Mouse (Mus musculus) G1E (cell line): ENCODE measurements around the gene Psma4. TPM values are rescaled to one million over a fixed set of nuclear protein-coding genes. Genes with fewer than 3 reads are reported as not detected.

Source experiments
- ATAC-seq: 2 replicates; pipeline ENCODE4 v1.8.0; 2016; ENCODE audit warnings: mild to moderate bottlenecking; ENCODE audit not compliant: insufficient number of reproducible peaks, poor library complexity, low FRiP score, severe bottlenecking; ENCODE audit errors: extremely low read depth
- DNase-seq: peaks from one replicate; pipeline ENCODE4 v3.0.0; 2012; ENCODE audit warnings: low spot score
- H3K27me3 ChIP-seq: 2 replicates; pipeline ENCODE4 v1.6.1; 2012; ENCODE audit warnings: mild to moderate bottlenecking, low read length, inconsistent platforms; ENCODE audit not compliant: insufficient read depth
- H3K36me3 ChIP-seq: replicated peaks from 2 replicates; pipeline ENCODE3; 2012; ENCODE audit warnings: mild to moderate bottlenecking, inconsistent platforms
- H3K4me1 ChIP-seq: 2 replicates; pipeline ENCODE4 v1.6.1; 2012; ENCODE audit warnings: low read depth, low read length, inconsistent platforms, mixed read lengths; ENCODE audit not compliant: insufficient read depth
- H3K4me3 ChIP-seq: 2 replicates; pipeline ENCODE4 v1.5.1; 2012; ENCODE audit warnings: low read depth, mild to moderate bottlenecking, inconsistent platforms, low read length, moderate library complexity, mixed read lengths
- H3K9me3 ChIP-seq: replicated peaks from 2 replicates; pipeline ENCODE4 v1.6.1; 2012; ENCODE audit warnings: inconsistent platforms
- CTCF ChIP-seq: IDR thresholded peaks from 2 replicates; pipeline ENCODE4 v1.5.1; 2012; ENCODE audit warnings: low read depth, low read length, inconsistent platforms, mixed read lengths
- GATA1 ChIP-seq: IDR thresholded peaks from 2 replicates; pipeline ENCODE4 v1.6.1; 2012; ENCODE audit warnings: borderline replicate concordance, low read length, inconsistent platforms, mixed read lengths
- GATA2 ChIP-seq: IDR thresholded peaks from 2 replicates; pipeline ENCODE4 v1.6.1; 2012; ENCODE audit warnings: low read depth, low read length, inconsistent platforms, borderline replicate concordance
- POLR2AphosphoS5 ChIP-seq: IDR thresholded peaks from 2 replicates; pipeline ENCODE4 v1.6.1; 2012; ENCODE audit warnings: low read depth, low read length, inconsistent platforms; ENCODE audit not compliant: insufficient replicate concordance
- TAL1 ChIP-seq: conservative IDR thresholded peaks from 2 replicates; pipeline ENCODE4 v1.6.1; 2012; ENCODE audit warnings: low read depth, low read length, inconsistent platforms, mixed read lengths
- polyA plus RNA-seq: library from polyadenylated mRNA; stranded (reverse); fragments of >175 nt; gene quantifications from 2 replicates; pipeline ENCODE4 v1.2.3, GENCODE M21; 2012
- total RNA-seq, 2 experiments: library from RNA; stranded (forward) in 1 of 2; stranded (reverse) in 1 of 2; fragments of 200-1000 nt in 1 of 2; fragments of >200 nt in 1 of 2; fragmentation: Nextera tagmentation in 1 of 2; gene quantifications; 2 replicates each; pipeline ENCODE4 v1.2.3; 2014 to 2017

Psma4 gene
- total and polyA plus RNA-seq, 3 experiments: 15.5 to 307 (median 203) TPM

DNA sequence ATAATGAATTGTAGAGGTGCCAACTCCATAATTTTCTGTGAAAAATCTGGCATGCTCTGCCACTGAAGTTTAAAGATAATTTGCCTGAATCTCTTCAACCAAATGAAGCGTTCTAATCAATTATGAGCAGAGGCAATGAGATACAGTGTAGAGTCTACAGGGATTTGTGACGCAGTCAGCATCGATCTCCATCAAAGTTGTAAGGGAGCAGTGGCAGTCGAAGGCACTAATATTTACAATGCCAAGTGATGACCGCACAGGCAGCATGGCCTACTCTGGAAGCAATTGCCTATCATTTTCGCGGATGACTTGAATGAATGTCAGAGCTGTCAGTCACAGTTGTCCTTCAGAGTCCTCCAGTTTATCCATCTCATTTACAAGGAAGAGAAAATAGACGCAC lies 30.1 kb downstream of the Psma4 start, which contains the start of gene Chrna5:
Gene Chrna5 (plus strand): TSS at position 207 of the 400 bp plus-strand sequence.
- peaks cover 52% of the 10 kb centered on the region for H3K27me3 ChIP-seq
- H3K9me3 ChIP-seq: no peaks in the 10 kb centered on the region; the same call in 1 of the 2 replicates
- H3K4me1 ChIP-seq: peaks cover 19% of the 10 kb centered on the region
- H3K36me3 ChIP-seq: no peaks in the 10 kb centered on the region
- ATAC-seq (no peak), DNase-seq (no peak)
- H3K4me3 ChIP-seq: peak within 1 kb of the TSS; percentile 72
- TF ChIP-seq CTCF (no peak), GATA2 (no peak), GATA1 (no peak), TAL1 (no peak), POLR2AphosphoS5 (no peak)

DNA sequence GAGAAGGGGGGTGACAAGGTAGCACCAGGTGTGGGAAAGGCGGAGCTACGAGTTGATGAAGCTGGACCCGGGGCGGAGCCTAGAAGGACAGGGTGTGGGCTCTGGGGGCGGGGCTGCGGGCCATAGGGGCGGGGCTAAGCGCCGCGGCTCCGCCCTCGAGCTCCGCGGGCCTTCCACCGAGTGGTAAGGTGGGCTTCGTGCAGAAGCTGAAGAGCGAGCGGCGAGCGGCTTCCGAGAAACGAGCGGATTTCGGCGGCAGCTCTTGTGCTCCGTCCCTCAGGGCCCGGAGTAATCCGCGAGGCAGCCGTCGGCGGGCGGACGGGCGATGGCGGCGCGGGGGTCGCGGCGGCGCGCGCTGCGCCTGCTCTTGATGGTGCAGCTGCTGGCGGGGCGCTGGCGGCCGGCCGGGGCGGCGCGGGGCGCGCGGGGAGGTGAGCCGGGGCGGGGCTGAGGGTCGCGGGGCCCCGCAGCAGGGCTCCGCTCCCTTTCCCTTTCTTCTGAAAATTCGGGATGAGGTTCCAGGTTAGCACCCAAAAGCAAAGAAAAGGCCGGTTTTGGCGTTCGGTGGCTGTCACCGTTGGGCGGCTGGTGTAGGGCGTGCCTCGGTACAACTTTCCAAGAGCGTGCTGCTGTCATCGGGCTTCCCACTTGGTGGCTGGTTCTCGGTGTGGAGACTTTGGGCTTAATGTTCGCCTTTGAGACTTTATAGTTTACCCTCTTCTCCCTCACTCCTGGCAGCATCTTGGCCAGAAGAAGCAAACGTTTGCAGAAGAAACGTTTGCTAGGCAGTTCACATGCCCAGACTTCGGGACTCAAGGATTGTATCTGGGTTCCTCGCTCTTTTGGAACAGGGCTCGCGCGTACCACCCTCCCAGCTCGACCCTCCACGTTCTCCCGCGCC lies 31.0 kb downstream of the Psma4 start:
- TF ChIP-seq GATA2 (no peak), CTCF (no peak), POLR2AphosphoS5 (no peak), TAL1 (no peak), GATA1 (no peak)
- Histone ChIP-seq H3K9me3 (no peaks in the 10 kb centered on the region; the same call in 1 of the 2 replicates), H3K27me3 (peaks cover 49% of the 10 kb centered on the region), H3K36me3 (no peaks in the 10 kb centered on the region), H3K4me3 (peak overlapping the region; percentile 72), H3K4me1 (peaks cover 19% of the 10 kb centered on the region)
- ATAC-seq (no peak), DNase-seq (peak; percentile 8)

DNA sequence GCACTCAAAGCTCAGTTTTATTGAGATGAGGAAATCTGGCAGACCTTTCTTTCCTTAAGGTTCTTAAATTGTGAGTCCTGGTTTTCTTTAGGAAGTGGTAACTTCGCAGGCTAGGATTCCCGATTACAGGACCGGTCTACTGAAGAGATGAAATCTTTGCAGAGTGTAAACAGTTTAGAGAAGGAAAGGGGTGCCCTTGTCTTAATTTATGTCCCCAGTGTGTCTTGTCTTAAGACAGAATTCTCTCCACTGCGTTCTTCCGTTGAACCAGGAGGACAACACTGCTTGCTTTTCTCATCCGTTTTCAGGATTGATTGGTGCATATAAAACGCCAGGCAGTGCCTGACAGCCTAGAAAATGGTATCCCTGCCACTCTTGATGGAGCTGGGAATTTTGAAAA lies 31.8 kb downstream of the Psma4 start:
- H3K36me3 ChIP-seq: no peaks in the 10 kb centered on the region
- DNase-seq: no peak
- H3K4me3 ChIP-seq: no peak overlapping the region; the same call in 1 of the 2 replicates
- no peak for ATAC-seq
- peaks cover 49% of the 10 kb centered on the region for H3K27me3 ChIP-seq
- H3K4me1 ChIP-seq: peaks cover 19% of the 10 kb centered on the region
- TF ChIP-seq GATA1 (no peak), TAL1 (no peak), CTCF (no peak)
- H3K9me3 ChIP-seq: no peaks in the 10 kb centered on the region; the same call in 1 of the 2 replicates

DNA sequence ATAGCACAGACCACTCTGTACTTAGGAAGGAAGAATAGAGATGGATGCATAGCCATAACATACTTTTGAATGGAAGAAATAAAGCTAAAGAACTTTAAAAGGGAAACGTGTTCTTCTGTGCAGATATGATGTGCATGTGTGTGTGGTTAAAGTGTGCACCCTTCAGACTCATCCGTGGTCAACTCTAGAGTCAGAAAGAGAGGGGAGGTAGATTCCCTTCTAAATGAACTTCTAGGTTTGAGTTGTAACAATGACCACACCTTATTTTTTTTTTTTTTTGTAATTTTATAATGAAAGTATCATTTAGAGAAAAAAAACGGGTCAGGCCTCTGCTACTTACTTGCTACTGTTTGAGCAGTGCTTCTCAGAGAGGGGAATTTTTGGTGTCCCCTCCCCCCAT lies 39.8 kb downstream of the Psma4 start:
- Histone ChIP-seq H3K9me3 (no peaks in the 10 kb centered on the region), H3K36me3 (no peaks in the 10 kb centered on the region), H3K4me3 (no peak overlapping the region), H3K27me3 (peaks cover 14% of the 10 kb centered on the region), H3K4me1 (peaks cover 31% of the 10 kb centered on the region)
- ATAC-seq (no peak), DNase-seq (no peak)
- TF ChIP-seq CTCF (no peak), POLR2AphosphoS5 (no peak), GATA2 (no peak), TAL1 (no peak), GATA1 (no peak)

GRCm38 (mm10) chr9:54994381-54994780 lies 43.8 kb downstream of the Psma4 start:
- Histone ChIP-seq H3K36me3 (no peaks in the 10 kb centered on the region), H3K4me3 (no peak overlapping the region), H3K9me3 (no peaks in the 10 kb centered on the region), H3K4me1 (peaks cover 47% of the 10 kb centered on the region), H3K27me3 (peaks cover 9% of the 10 kb centered on the region)
- ATAC-seq: no peak
- TF ChIP-seq GATA1 (no peak), TAL1 (no peak), CTCF (no peak), GATA2 (no peak), POLR2AphosphoS5 (no peak)
- DNase-seq: no peak

GRCm38 (mm10) chr9:54995645-54996044 lies 45.1 kb downstream of the Psma4 start:
- no peaks in the 10 kb centered on the region for H3K36me3 ChIP-seq
- DNase-seq (peak; percentile 22), ATAC-seq (peak; percentile 88)
- peaks cover 12% of the 10 kb centered on the region for H3K27me3 ChIP-seq
- H3K4me1 ChIP-seq: peaks cover 40% of the 10 kb centered on the region
- no peaks in the 10 kb centered on the region for H3K9me3 ChIP-seq
- TF ChIP-seq TAL1 (peak; percentile 95), GATA1 (no peak)
- no peak overlapping the region for H3K4me3 ChIP-seq
